Mouse (Mus musculus) bone marrow macrophage, adult 2 months (primary cell): Measurements from ENCODE around the gene Aph1b.

ENCODE experiments used
- CTCF ChIP-seq: IDR thresholded peaks from 2 replicates; pipeline ENCODE4 v1.5.1; 2012; ENCODE audit warnings: low read depth, mild to moderate bottlenecking, low read length, moderate library complexity
- POLR2A ChIP-seq: IDR thresholded peaks from 2 replicates; pipeline ENCODE4 v1.6.1; 2012; ENCODE audit warnings: mild to moderate bottlenecking, low read depth, low read length, borderline replicate concordance

- TF ChIP-seq CTCF (no peak), POLR2A (no peak)
Measured at GRCm38 (mm10) chr9:66748390-66748789, 46.9 kb downstream of the Aph1b start.
